Mouse (Mus musculus) heart, adult 18-20 months (tissue): ENCODE results near the gene Tenm2. TPM values are rescaled to one million over a fixed set of nuclear protein-coding genes. Genes with fewer than 3 reads are reported as not detected.
A peak's percentile ranks its signal among the peaks of the same experiment; 100 is the strongest.

Experiments used
- DNase-seq, 2 experiments: peaks; one replicate each; pipeline ENCODE4 v3.0.0; 2021 to 2022; ENCODE audit warnings: mixed read lengths in 1 of 2
- long read RNA-seq, 2 experiments: library from polyadenylated mRNA; stranded (forward); transcript quantifications; one replicate each; pipeline ENCODE4 v2.0.0; 2021
- total RNA-seq, 2 experiments: library from RNA; stranded (reverse); gene quantifications; 2 replicates each; pipeline ENCODE4 v1.2.3; 2021

Tenm2 gene
- under 1 TPM; 0.17 to 0.21 TPM for total RNA-seq
- long read RNA-seq, experiment 1, partial matches to known transcripts = 0 of 1 reads
- long read RNA-seq, experiment 1, other reads (novel, unspliced or antisense) = 1 of 1 reads
- long read RNA-seq, experiment 2, partial matches to known transcripts = 1 of 2 reads
- long read RNA-seq, experiment 2, other reads (novel, unspliced or antisense) = 1 of 2 reads

GRCm38 (mm10) chr11:37235914-37236600, at the start of gene Tenm2:
Gene Tenm2, minus strand, starts transcription at chr11:37235964.
- DNase-seq = peak in 1 of 2 experiments; percentile 2

GRCm38 (mm10) chr11:37285186-37285585, 49.4 kb upstream of the Tenm2 start:
- DNase-seq = no peak

- DNase-seq = no peak
Observed at GRCm38 (mm10) chr11:37248796-37249195, 13.0 kb upstream of the Tenm2 start.

- no peak for DNase-seq
Observed at GRCm38 (mm10) chr11:37237096-37237725, 1.4 kb upstream of the Tenm2 start.

GRCm38 (mm10) chr11:37236601-37237083, 878 bp upstream of the Tenm2 start:
- DNase-seq = peak in 1 of 2 experiments; percentile 1

GRCm38 (mm10) chr11:37235021-37235795, 556 bp downstream of the Tenm2 start:
- no peak for DNase-seq

GRCm38 (mm10) chr11:37227404-37227803, 8.4 kb downstream of the Tenm2 start:
- no peak for DNase-seq

- no peak for DNase-seq
Observed at GRCm38 (mm10) chr11:37226943-37227342, 8.8 kb downstream of the Tenm2 start.

- no peak for DNase-seq
Observed at GRCm38 (mm10) chr11:37222737-37223136, 13.0 kb downstream of the Tenm2 start.

- DNase-seq = no peak
Observed at GRCm38 (mm10) chr11:37222056-37222455, 13.7 kb downstream of the Tenm2 start.

- no peak for DNase-seq
Observed at GRCm38 (mm10) chr11:37220921-37221320, 14.8 kb downstream of the Tenm2 start.

GRCm38 (mm10) chr11:37186132-37186531, 49.6 kb downstream of the Tenm2 start:
- peak; percentile 31 to 78 for DNase-seq

- DNase-seq = no peak
Observed at GRCm38 (mm10) chr11:37177426-37177825, 58.3 kb downstream of the Tenm2 start.

GRCm38 (mm10) chr11:37153933-37154880, 81.6 kb downstream of the Tenm2 start:
- DNase-seq = no peak

- no peak for DNase-seq
Observed at GRCm38 (mm10) chr11:37153382-37153781, 82.4 kb downstream of the Tenm2 start.

- DNase-seq = no peak
Observed at GRCm38 (mm10) chr11:37150011-37150410, 85.8 kb downstream of the Tenm2 start.

- DNase-seq = peak; percentile 15 to 26
Observed at GRCm38 (mm10) chr11:37143996-37144395, 91.8 kb downstream of the Tenm2 start.

- no peak for DNase-seq
Observed at GRCm38 (mm10) chr11:37143478-37143877, 92.3 kb downstream of the Tenm2 start.

GRCm38 (mm10) chr11:37128893-37129292, 106.9 kb downstream of the Tenm2 start:
- DNase-seq = no peak

GRCm38 (mm10) chr11:37118058-37118457, 117.7 kb downstream of the Tenm2 start:
- DNase-seq = peak; percentile 24 to 30

GRCm38 (mm10) chr11:37115188-37115587, 120.6 kb downstream of the Tenm2 start:
- no peak for DNase-seq
